Mouse (Mus musculus) thymus, postnatal 10 days (tissue): ENCODE data around the gene Cchcr1.

Experiments used
- DNase-seq, 2 experiments: peaks; one replicate each; pipeline ENCODE4 v3.0.0; 2021; ENCODE audit warnings: low spot score in 2 of 2

Gene Cchcr1

DNA sequence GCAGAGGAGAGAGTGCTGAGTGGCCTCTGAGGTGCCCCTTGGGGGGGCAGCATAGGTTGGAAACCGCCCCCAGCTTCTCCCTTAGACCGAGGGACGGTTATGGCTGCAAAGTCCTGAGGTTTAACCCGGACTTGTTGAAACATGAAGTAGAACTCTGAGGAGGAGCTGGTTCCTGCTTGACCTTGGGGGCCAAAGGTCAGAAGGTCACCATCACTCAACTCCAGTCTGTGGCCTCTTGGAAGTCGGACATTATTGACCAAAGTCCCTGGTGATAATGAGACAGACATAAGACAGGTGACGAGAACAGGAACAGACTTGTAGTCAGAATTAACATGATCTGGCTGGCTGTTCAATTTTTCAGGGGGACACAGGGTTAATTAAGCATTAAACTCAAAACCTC lies 2.1 kb upstream of the Cchcr1 start:
- DNase-seq, result no peak

DNA sequence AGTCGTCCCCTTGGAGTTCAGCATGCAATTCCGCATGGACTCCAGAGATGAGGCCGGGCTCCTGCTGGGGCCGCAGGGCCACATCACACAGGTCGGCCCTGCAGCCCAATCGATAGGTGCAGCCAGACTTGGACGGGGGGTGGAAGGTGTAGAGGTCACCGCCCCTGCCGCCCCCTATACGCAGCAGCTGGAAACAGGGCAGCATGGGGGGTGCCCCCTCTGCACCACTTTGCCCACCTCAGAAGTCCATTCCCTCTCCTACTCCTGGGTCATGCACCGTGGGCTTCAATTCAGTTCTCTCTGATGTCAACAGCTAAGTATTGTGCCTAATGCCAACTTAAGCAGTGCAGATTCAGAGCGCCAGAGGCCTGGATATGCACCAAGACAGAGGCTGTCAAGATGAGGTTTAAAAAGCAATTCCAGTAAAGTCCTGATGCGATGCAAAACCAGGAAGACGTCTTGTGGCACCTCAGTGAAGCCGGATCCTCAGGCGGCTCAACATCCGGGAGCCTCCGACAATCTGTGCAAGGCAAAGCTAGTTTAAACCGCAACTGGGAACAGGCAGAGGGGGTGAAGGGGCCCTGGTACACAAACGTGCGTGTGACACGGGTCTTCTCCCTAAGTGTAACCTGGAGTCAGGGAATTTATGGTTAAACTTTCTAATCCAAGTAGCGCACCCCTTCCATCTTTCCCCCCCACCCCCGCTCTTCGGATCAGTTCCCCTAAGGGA lies 824 bp upstream of the Cchcr1 start:
- DNase-seq, result peak; percentile 32 to 38

DNA sequence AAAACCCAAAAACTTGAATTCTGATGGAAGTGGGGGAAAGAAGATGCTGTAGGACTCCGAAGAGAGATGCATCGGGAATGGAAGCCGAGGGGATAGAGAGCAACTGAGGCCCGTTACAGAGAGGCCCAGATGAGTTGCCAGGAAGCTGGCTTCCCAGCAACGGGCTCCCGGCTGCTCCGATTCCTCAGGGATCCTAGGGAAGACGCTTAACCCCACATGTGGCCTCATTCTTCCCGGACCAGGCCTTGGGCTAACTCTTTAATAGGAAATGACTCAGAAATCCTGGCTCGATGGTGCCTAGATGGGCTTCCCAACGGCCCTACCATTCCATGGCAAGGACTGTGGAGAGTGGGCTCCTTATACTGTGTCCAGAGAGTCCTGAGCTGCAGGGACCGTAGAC lies 626 bp downstream of the Cchcr1 start:
- no peak for DNase-seq

- DNase-seq, result no peak
Observed at GRCm38 (mm10) chr17:35524354-35524753, 7.5 kb downstream of the Cchcr1 start.

- DNase-seq, result peak; percentile 32 to 52
Observed at GRCm38 (mm10) chr17:35526644-35527043, 9.7 kb downstream of the Cchcr1 start.

- no peak for DNase-seq
Observed at GRCm38 (mm10) chr17:35532360-35532759, 15.5 kb downstream of the Cchcr1 start.

- DNase-seq, result no peak
Observed at GRCm38 (mm10) chr17:35532901-35533300, 16.0 kb downstream of the Cchcr1 start, which contains the start of gene Psors1c2. Psors1c2 (plus strand) TSS chr17:35533201.

DNA sequence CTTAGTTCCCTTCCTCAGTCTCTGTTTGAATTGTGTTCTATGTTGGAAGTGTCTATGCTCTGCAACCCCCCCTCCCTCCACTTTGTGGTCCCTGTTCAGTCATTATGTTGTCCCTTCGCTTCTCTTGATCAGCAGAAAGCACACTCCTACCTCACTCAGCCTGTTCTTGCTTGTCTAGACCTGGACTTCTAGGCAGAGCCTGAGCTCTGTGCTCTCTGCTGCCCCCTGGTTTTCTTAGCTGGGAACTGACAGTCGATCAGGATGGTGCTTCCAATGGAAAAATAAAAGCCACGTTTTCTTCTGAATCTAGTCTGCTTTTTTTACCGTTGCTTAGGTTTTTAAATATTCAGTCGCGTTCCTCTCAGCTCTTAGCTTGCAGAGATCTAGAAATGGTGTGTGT lies 17.4 kb downstream of the Cchcr1 start:
- peak; percentile 35 to 79 for DNase-seq

DNA sequence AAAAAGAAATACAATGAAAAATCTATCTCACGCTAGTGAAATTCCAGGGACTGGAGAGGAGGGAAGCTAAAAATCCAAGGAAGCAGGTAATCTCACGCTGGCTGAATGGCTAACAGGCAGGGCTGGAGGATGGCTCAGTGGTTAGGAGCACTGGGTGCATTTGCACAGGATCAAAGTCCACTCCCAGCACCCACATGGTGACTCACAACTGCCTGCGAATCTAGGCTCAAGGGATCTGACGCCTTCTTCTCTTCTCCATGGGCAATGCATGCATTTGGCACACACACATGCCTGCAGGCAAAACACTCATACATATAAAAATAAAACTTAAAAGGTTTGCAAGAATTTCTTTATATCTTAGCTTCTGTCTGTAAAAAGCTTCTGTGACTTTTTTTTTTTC lies 20.5 kb downstream of the Cchcr1 start:
- DNase-seq, result no peak

DNA sequence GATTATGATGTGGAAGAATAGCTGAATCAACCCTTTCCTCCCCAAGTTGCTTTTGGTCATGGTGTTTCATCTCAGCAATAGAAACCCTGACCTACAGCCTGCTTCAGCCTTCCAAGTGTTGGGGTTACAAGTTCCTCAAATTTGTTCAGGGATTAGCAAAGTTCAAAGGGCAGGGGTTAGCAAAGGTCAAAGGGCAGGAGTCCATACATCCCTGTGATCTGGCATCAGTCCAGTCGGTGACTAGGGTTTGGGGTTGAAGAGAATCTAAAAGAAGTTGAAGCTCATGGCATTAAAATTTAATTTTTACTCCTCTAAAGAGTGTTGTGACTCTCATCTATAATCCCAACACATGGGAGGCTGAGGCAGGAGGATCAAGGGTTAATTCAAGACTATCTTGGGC lies 21.6 kb downstream of the Cchcr1 start:
- no peak for DNase-seq

- no peak for DNase-seq
Observed at GRCm38 (mm10) chr17:35539540-35539939, 22.6 kb downstream of the Cchcr1 start.

DNA sequence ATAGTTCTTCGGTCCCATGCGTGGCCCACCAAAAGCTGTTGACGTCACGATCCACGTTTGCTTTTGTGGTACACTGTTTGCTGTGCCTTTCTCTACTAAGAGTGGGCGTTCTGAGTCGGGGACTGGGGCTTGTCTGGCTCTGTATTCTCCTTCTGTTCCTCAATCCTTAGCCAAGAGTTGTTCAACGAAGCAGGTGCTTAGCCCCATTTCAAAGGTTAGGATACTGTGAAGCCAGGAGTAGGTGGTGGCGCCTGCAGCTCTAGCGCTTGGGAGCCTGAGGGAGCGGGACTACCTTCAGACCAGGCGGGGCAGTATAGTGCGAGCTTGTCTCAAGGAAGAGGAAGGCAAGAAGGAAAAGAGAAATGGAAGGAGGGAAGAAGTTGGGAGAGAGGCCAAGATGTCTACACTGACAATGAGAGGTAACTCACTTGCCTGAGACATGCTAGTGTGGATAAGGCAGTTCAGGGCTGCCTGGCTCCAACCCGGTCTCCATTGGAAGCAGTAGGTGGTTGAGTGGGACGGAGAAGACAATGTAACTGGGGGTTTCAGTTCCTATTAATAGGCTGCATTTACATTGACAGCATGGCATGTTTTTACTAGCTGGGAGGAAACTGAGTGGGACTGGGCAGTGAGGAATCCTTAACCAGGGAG lies 26.0 kb downstream of the Cchcr1 start:
- no peak for DNase-seq

- DNase-seq, result no peak
Observed at GRCm38 (mm10) chr17:35543412-35543861, 26.5 kb downstream of the Cchcr1 start.

GRCm38 (mm10) chr17:35544001-35544400 lies 27.1 kb downstream of the Cchcr1 start:
- DNase-seq, result no peak

DNA sequence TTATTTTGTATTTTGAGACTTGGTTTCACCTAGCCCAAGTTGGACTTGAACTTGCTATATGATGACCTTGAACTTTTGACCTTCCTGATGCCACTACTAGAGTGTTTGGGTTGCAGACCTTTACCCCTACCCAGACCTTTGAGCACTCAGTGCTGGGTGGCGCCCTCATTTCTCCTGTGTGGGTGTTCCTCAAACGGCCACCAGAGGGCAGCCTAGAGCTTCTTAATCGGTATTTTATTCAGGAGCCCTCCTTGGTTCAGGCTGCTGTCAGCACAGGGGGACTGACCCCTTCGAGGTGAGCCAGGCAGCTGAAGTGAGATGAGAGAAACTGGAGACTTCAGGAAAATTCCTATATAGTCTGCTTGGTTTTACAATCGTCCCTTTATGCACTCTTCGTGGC lies 27.8 kb downstream of the Cchcr1 start:
- DNase-seq, result peak in 1 of 2 experiments; percentile 57

GRCm38 (mm10) chr17:35547465-35547864 lies 30.6 kb downstream of the Cchcr1 start:
- no peak for DNase-seq

DNA sequence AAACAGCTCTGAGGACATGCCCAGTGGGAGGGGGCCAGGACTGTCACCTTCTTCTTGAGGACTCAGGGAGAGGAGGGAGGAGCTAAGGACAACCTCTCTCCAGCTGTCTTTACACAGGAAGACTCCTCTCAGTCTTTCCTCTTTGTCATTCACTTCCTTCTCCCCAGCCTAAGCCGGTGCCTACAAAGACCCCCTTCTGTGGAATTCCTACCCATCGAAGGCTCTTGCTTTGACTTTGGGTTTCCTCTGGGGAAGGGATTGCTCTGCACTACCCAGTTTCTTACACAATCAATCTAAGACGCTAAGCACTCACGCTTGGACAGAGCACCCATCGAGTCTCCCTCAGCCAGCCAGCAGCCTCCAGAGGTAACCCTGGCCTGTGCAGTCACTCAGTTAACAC lies 31.7 kb downstream of the Cchcr1 start:
- DNase-seq, result no peak

DNA sequence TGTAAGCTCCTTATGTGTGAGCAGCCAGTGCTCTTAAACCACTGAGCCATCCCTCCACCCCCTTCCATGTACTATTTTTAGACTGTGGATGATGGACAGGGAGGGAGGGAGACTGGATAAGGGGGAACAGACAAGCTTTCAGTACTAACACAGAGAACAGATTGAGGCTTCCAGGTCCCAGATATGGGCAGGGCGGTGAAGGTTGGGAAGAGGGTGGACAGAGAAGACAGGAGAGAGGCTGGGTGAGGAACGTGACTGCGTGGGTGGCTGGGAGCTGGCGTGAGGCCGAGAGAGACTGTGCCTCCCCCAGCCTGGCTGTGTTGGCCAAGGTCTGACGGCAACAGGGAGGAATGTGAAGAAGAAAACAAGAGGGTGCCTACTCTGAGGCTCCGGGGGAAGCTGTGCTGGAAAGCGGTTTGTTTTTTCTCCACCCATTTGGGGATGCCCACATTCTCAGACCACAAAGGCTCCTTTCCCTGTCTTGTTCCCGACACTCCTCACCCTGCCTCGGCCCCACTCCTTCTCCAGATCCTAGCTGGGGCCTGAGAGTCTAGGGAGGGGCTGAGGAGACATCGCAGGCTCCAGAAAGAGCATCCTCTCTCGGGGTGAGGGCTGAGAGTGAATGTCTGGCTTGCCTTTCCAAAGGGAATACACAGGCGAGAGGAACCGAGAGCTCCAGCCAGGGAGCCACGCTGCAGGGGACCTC lies 32.7 kb downstream of the Cchcr1 start:
- no peak for DNase-seq

- no peak for DNase-seq
Observed at GRCm38 (mm10) chr17:35550143-35550494, 33.2 kb downstream of the Cchcr1 start.

DNA sequence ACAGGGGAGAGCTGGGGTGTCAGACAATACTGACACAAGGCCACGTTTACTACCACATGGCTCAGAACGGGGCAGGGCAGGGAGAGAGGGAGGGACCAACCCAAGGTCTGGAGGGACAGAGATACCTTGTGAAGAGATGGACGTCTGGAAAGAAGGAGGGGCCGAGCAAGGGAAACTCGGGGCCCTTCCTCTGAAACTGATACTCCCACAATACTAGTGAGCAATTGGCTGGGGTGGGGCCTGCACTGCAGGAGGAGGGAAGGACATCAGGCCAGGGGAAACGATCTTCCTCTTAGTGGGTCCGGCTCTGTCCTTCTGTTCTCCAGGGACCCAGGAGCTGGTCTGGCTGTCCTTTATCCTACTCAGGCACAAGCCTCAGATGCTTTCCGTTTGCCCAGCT lies 34.0 kb downstream of the Cchcr1 start:
- DNase-seq, result no peak

DNA sequence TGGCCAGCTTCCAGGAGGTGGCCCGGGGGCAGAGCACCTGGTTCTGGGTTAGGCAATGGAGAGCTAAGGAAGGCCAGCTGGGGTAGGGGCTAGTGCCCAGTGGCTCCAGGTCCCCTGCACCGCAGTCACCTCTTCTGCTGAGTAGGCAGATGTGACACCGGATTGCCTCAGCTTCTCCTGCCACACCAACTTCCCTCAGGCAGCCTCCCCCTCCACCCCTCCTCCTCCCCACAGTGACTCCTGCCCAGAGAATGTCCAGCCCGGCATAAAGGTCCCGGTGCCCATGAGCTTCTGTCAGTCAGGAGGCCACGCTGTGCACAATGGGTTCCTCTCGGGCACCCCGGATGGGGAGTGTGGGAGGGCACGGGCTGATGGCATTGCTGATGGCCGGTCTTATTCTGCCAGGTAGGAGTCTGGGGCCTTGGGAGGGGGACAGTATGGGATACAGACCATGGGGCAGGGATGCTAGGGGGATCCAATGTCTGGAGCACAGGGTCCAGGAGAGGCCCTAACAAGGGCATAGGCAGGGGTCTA lies 35.0 kb downstream of the Cchcr1 start, which contains the start of gene Cdsn:
Cdsn (plus strand) TSS at position 248 of the 534 bp plus-strand sequence.
- no peak for DNase-seq

DNA sequence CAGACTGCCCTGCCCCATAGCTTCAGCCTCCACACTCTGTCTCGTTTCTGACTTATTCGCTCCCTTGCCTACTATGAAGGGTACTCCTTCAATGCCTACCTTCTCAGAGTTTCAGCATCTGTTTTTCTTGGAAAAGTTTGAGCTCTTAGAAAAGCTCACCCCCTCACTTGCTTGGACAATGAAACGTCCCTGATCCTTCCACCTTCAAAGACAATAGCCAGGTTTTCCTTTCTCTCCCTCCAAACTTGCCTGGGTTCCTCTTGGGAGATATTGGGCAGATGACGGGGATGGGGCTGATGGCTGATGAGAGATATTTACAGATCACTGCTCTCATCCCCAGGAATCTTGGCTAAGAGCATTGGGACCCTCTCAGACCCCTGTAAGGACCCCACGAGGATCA lies 37.4 kb downstream of the Cchcr1 start:
- no peak for DNase-seq
